Mouse (Mus musculus) testis, adult 2 months (tissue): Measurements from ENCODE around the gene Rab30.
A peak's percentile ranks its signal among the peaks of the same experiment; 100 is the strongest.

Experiments used
- CTCF ChIP-seq: fragments of 200-500 bp; IDR thresholded peaks from 2 replicates; pipeline ENCODE4 v1.5.1; 2012; ENCODE audit warnings: low read depth, mild to moderate bottlenecking, inconsistent platforms, low read length, moderate library complexity; ENCODE audit not compliant: control insufficient read depth, insufficient read depth, insufficient replicate concordance
- POLR2A ChIP-seq: fragments of 200-500 bp; IDR thresholded peaks from 2 replicates; pipeline ENCODE4 v1.6.1; 2012; ENCODE audit warnings: low read depth, mild to moderate bottlenecking, inconsistent platforms, low read length, moderate library complexity; ENCODE audit not compliant: control insufficient read depth

DNA sequence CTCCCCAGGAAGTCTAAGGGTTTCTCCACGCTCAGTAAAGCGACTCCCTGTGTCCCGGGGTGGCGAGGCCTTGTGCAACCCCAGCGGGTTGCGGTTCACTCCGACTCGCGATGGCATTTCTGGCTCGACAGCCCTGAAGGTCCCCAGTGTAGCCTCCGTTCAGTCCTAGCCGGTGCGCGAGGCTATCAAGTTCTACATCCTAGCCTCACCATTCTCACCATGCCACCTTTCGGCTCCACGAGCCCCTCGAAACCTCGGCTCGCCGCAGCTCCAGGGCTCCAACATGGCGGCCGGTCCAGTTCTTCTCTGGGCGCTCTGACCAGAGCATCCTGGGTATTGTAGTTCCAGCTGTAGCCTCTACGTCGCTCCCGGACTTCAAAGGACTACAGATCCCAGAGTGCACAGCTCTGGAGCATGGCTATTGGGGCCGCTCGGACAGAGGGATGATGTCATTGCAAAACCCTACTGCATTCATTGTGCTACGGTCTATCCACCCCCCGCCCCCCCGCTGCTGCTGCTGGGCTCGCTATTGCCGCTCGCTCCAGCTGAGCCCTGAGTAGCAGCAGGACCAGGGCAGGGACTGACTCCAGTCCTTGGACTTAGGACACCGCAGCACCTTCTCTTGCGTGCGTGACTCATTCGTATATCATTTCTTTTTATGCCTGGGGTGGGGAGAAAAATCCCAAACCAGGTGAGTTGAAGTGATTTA, at the start of gene Rab30:
- no peak for TF ChIP-seq CTCF
- TF ChIP-seq POLR2A = peak; percentile 89
